Mouse (Mus musculus) bone marrow macrophage, adult 2 months (primary cell): ENCODE results near the gene Zfp369.

ENCODE experiments used
- CTCF ChIP-seq: IDR thresholded peaks from 2 replicates; pipeline ENCODE4 v1.5.1; 2012; ENCODE audit warnings: low read depth, mild to moderate bottlenecking, low read length, moderate library complexity
- POLR2A ChIP-seq: IDR thresholded peaks from 2 replicates; pipeline ENCODE4 v1.6.1; 2012; ENCODE audit warnings: mild to moderate bottlenecking, low read depth, low read length, borderline replicate concordance

GRCm38 (mm10) chr13:65311311-65311755 is 32.7 kb downstream of the Zfp369 start:
- TF ChIP-seq CTCF: no peak
- TF ChIP-seq POLR2A: no peak
